Comparison of ENCODE assay signal across 14 mouse cellular contexts in the genomic region with DNA sequence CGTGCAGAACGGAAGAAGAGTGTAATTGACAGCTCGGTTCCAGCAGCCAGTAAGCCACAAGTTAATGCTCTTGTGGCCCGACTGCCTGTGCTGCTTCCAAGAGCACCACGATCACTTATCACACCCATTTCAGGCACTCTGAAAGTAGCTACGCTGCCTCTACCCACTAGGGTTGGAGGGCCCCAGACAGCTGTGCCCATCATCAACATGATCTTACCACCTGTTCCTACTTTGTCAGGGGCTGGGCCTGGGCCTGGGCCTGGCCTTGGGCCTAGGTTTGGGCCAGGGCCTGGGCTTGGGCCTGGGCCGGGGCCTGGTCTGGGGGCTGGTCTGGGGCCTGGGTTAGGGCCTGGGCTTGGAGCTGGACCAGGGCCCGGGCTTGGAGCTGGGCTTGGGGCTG.
"Had no signal": no experiment of that assay in that cellular context is flagged by ENCODE, and none has a peak within 500 bp of the region (broad histone marks: within the 10 kb centered on the region; RNA-seq: fewer than 3 reads in every experiment).

No protein-coding gene starts in this region.

- DNase-seq: kidney, postnatal 25 days; layer of hippocampus, adult 9-11 months; lung, adult 2 months; lung, postnatal 14 days; lung, postnatal 4 days; thymus, adult 18-20 months; thymus, postnatal 36 days had no signal

- H3K9me3 ChIP-seq: limb, embryonic 10.5 days; limb, embryonic 13.5 days; liver, embryonic 15.5 days had no signal

- H3K9ac ChIP-seq: limb, embryonic 13.5 days; liver, embryonic 15.5 days had no signal

- H3K27ac ChIP-seq: kidney, postnatal 0 days; layer of hippocampus, adult 2 months; limb, embryonic 10.5 days; limb, embryonic 13.5 days; liver, embryonic 15.5 days had no signal

- ATAC-seq: midbrain, embryonic 16.5 days had no signal

- H3K27me3 ChIP-seq: limb, embryonic 13.5 days; liver, embryonic 15.5 days had no signal

- H3K4me2 ChIP-seq: limb, embryonic 13.5 days; liver, embryonic 15.5 days; midbrain, embryonic 11.5 days had no signal

- H3K4me3 ChIP-seq: layer of hippocampus, adult 2 months; limb, embryonic 10.5 days; limb, embryonic 13.5 days; liver, embryonic 15.5 days had no signal
